Mouse (Mus musculus) cerebellum, postnatal 36 days (tissue): ENCODE results near the gene Gm13285.
"Not testable (repeated sequence)": the region's sequence is repeated elsewhere in the genome, so short reads cannot be mapped to it uniquely, and the experiment has no call there.

Source experiments
- DNase-seq, 2 experiments: peaks; one replicate each; pipeline ENCODE4 v3.0.0; 2021 to 2022; ENCODE audit warnings: mixed read lengths in 2 of 2

Gene Gm13285

GRCm38 (mm10) chr4:88797097-88797496, 2.4 kb upstream of the Gm13285 start, which contains the start of gene Gm13279:
Gene Gm13279, plus strand, starts transcription at chr4:88797397.
- not testable (repeated sequence) for DNase-seq

GRCm38 (mm10) chr4:88802954-88803353, 3.5 kb downstream of the Gm13285 start, which contains the start of gene Gm13287:
Gene Gm13287, plus strand, starts transcription at chr4:88803254.
- not testable (repeated sequence) for DNase-seq

- not testable (repeated sequence) for DNase-seq
These were observed 5.8 kb downstream of the Gm13285 start, which contains the start of gene Gm13288 for GRCm38 (mm10) chr4:88805231-88805630. Gene Gm13288, plus strand, starts transcription at chr4:88805531.

- not testable (repeated sequence) for DNase-seq
These were observed 6.3 kb downstream of the Gm13285 start for GRCm38 (mm10) chr4:88805761-88806160.

- DNase-seq = no peak
These were observed 16.5 kb downstream of the Gm13285 start, which contains the start of gene Ifna7 for GRCm38 (mm10) chr4:88815928-88816327. Gene Ifna7, plus strand, starts transcription at chr4:88816228.

- DNase-seq = no peak
These were observed 20.2 kb downstream of the Gm13285 start, which contains the start of gene Ifna11 for GRCm38 (mm10) chr4:88819659-88820058. Gene Ifna11, plus strand, starts transcription at chr4:88819959.

GRCm38 (mm10) chr4:88822995-88823394, 23.5 kb downstream of the Gm13285 start:
- DNase-seq = no peak

- not testable (repeated sequence) for DNase-seq
These were observed 27.7 kb downstream of the Gm13285 start, which contains the start of gene Ifna6 for GRCm38 (mm10) chr4:88827116-88827515. Gene Ifna6, plus strand, starts transcription at chr4:88827416.

GRCm38 (mm10) chr4:88830523-88830922, 31.1 kb downstream of the Gm13285 start:
- DNase-seq = peak in 1 of 2 experiments; percentile 15

GRCm38 (mm10) chr4:88835225-88835624, 35.8 kb downstream of the Gm13285 start, which contains the start of gene Ifna5:
Gene Ifna5, plus strand, starts transcription at chr4:88835525.
- DNase-seq = not testable (repeated sequence)

GRCm38 (mm10) chr4:88838828-88839227, 39.4 kb downstream of the Gm13285 start:
- no peak for DNase-seq

GRCm38 (mm10) chr4:88840058-88840457, 40.6 kb downstream of the Gm13285 start:
- DNase-seq = no peak

GRCm38 (mm10) chr4:88841438-88841911, 42.0 kb downstream of the Gm13285 start, which contains the start of gene Ifna4:
Gene Ifna4, plus strand, starts transcription at chr4:88841861.
- DNase-seq = no peak

GRCm38 (mm10) chr4:88845334-88845733, 45.9 kb downstream of the Gm13285 start:
- no peak for DNase-seq

GRCm38 (mm10) chr4:88849698-88850097, 50.2 kb downstream of the Gm13285 start, which contains the start of gene Ifna1:
Gene Ifna1, plus strand, starts transcription at chr4:88850087.
- DNase-seq = no peak
